Mouse (Mus musculus) stomach, embryonic 14.5 days (tissue): ENCODE measurements around the gene Slc22a4. TPM values are rescaled to one million over a fixed set of nuclear protein-coding genes. Genes with fewer than 3 reads are reported as not detected.

ENCODE experiments used
- ATAC-seq: fragments of 200-750 bp; cut with Nextera tagmentation; 2 replicates; pipeline ENCODE4 v1.8.0; 2017; ENCODE audit warnings: low read depth, moderate TSS enrichment; ENCODE audit not compliant: insufficient number of reproducible peaks, insufficient read depth, low FRiP score
- H3K27ac ChIP-seq: fragments of 300-500 bp; sonication (generic); 2 replicates; pipeline ENCODE4 v1.5.1; 2014; ENCODE audit warnings: mild to moderate bottlenecking, low read length, moderate library complexity, mixed read lengths
- H3K27me3 ChIP-seq: fragments of 300-500 bp; sonication (generic); 2 replicates; pipeline ENCODE4 v1.6.1; 2014; ENCODE audit warnings: low read length, control low read depth, mixed read lengths; ENCODE audit not compliant: control insufficient read depth, insufficient read depth
- H3K36me3 ChIP-seq: fragments of 300-500 bp; sonication (generic); 2 replicates; pipeline ENCODE4 v1.6.1; 2014; ENCODE audit warnings: mild to moderate bottlenecking, control low read depth, low read length, moderate library complexity, mixed read lengths; ENCODE audit not compliant: control insufficient read depth, insufficient read depth
- H3K4me1 ChIP-seq: fragments of 300-500 bp; sonication (generic); 2 replicates; pipeline ENCODE4 v1.6.1; 2014; ENCODE audit warnings: low read length, control low read depth, mixed read lengths; ENCODE audit not compliant: control insufficient read depth, insufficient read depth
- H3K4me2 ChIP-seq: fragments of 300-500 bp; sonication (generic); replicated peaks from 2 replicates; pipeline ENCODE4 v1.6.1; 2014; ENCODE audit warnings: low read depth, low read length, control low read depth
- H3K4me3 ChIP-seq: fragments of 300-500 bp; sonication (generic); 2 replicates; pipeline ENCODE4 v1.5.1; 2014; ENCODE audit warnings: low read depth, low read length, control low read depth
- H3K9ac ChIP-seq: fragments of 300-500 bp; sonication (generic); replicated peaks from 2 replicates; pipeline ENCODE4 v1.6.1; 2014; ENCODE audit warnings: low read depth, mild to moderate bottlenecking, control low read depth, low read length, moderate library complexity, mixed read lengths
- H3K9me3 ChIP-seq: fragments of 300-500 bp; sonication (generic); 2 replicates; pipeline ENCODE4 v1.6.1; 2016; ENCODE audit warnings: low read depth, low read length, control low read depth; ENCODE audit not compliant: control insufficient read depth
- WGBS: fragments of 180-500 bp; shearing (Covaris S2); extraction: QIAGEN DNeasy Blood & Tissue Kit; methylation state at CpG from one replicate; pipeline ENCODE4 v1.1.7; 2014; 5-methylcytosine and 5-hydroxymethylcytosine counted together
- polyA plus RNA-seq: library from polyadenylated mRNA; unstranded; fragments of >200 nt; fragmentation: Nextera tagmentation; extraction: Ambion mirVana; gene quantifications from 2 replicates; pipeline ENCODE4 v1.2.1, GENCODE M21; 2014

The Slc22a4 gene
- 0.80 and 0.97 TPM in 2 replicates for polyA plus RNA-seq

- H3K4me1 ChIP-seq: peaks cover 6% of the 10 kb centered on the region; the same call in 1 of the 2 replicates
- 4% methylated on average over 61 of the region's 61 CpGs for WGBS
- H3K27me3 ChIP-seq: no peaks in the 10 kb centered on the region
- H3K4me3 ChIP-seq: peak within 1 kb of the TSS; percentile 47
- peak within 1 kb of the TSS; percentile 92 for H3K4me2 ChIP-seq
- ATAC-seq: peak; percentile 87; the same call in 1 of the 2 replicates
- H3K9ac ChIP-seq: peak within 1 kb of the TSS; percentile 36; the same call in 1 of the 2 replicates
- no peaks in the 10 kb centered on the region for H3K36me3 ChIP-seq
- H3K27ac ChIP-seq: no peak within 1 kb of the TSS
- no peaks in the 10 kb centered on the region for H3K9me3 ChIP-seq
These were observed at the start of gene Slc22a4 for GRCm38 (mm10) chr11:54028044-54028951. Slc22a4 (minus strand) TSS chr11:54028090.

- Histone ChIP-seq H3K27me3 (no peaks in the 10 kb centered on the region), H3K27ac (no peak overlapping the region), H3K9me3 (no peaks in the 10 kb centered on the region), H3K36me3 (no peaks in the 10 kb centered on the region), H3K4me1 (peaks cover 10% of the 10 kb centered on the region; the same call in 1 of the 2 replicates), H3K9ac (no peak overlapping the region), H3K4me2 (no peak overlapping the region), H3K4me3 (no peak overlapping the region)
- 96% methylated on average over 1 of the region's 1 CpGs for WGBS
- ATAC-seq: no peak
These were observed 48.2 kb upstream of the Slc22a4 start for GRCm38 (mm10) chr11:54076101-54076500.

- Histone ChIP-seq H3K36me3 (no peaks in the 10 kb centered on the region), H3K4me2 (no peak overlapping the region), H3K4me3 (no peak overlapping the region), H3K27ac (no peak overlapping the region), H3K27me3 (no peaks in the 10 kb centered on the region), H3K4me1 (peaks cover 10% of the 10 kb centered on the region; the same call in 1 of the 2 replicates), H3K9me3 (no peaks in the 10 kb centered on the region), H3K9ac (no peak overlapping the region)
- no peak for ATAC-seq
- WGBS: 80% methylated on average over 6 of the region's 6 CpGs
These were observed 47.5 kb upstream of the Slc22a4 start for GRCm38 (mm10) chr11:54075353-54075752.

GRCm38 (mm10) chr11:54073291-54073690, 45.4 kb upstream of the Slc22a4 start:
- Histone ChIP-seq H3K4me2 (no peak overlapping the region), H3K27ac (no peak overlapping the region), H3K4me3 (no peak overlapping the region), H3K36me3 (no peaks in the 10 kb centered on the region), H3K4me1 (peaks cover 7% of the 10 kb centered on the region; the same call in 1 of the 2 replicates), H3K27me3 (no peaks in the 10 kb centered on the region), H3K9ac (no peak overlapping the region), H3K9me3 (no peaks in the 10 kb centered on the region)
- peak; percentile 33; the same call in 1 of the 2 replicates for ATAC-seq
- WGBS: 43% methylated on average over 4 of the region's 4 CpGs

- Histone ChIP-seq H3K27ac (no peak overlapping the region), H3K4me1 (peaks cover 13% of the 10 kb centered on the region; the same call in 1 of the 2 replicates), H3K27me3 (no peaks in the 10 kb centered on the region), H3K4me3 (no peak overlapping the region), H3K4me2 (no peak overlapping the region), H3K9me3 (no peaks in the 10 kb centered on the region), H3K36me3 (no peaks in the 10 kb centered on the region), H3K9ac (no peak overlapping the region)
- WGBS: 89% methylated on average over 5 of the region's 5 CpGs
- ATAC-seq: no peak
These were observed 44.0 kb upstream of the Slc22a4 start for GRCm38 (mm10) chr11:54071726-54072445.

GRCm38 (mm10) chr11:54068520-54069371, 40.9 kb upstream of the Slc22a4 start, which contains the start of gene Pdlim4:
Pdlim4 (minus strand) TSS chr11:54069014.
- 3% methylated on average over 34 of the region's 61 CpGs for WGBS
- Histone ChIP-seq H3K4me2 (peak within 1 kb of the TSS; percentile 84), H3K27me3 (no peaks in the 10 kb centered on the region), H3K36me3 (no peaks in the 10 kb centered on the region), H3K4me1 (peaks cover 21% of the 10 kb centered on the region; the same call in 1 of the 2 replicates), H3K9me3 (no peaks in the 10 kb centered on the region), H3K27ac (peak within 1 kb of the TSS; percentile 66), H3K4me3 (peak within 1 kb of the TSS; percentile 59), H3K9ac (peak within 1 kb of the TSS; percentile 72)
- ATAC-seq: peak; percentile 46; the same call in 1 of the 2 replicates

- peak overlapping the region; percentile 84 for H3K4me2 ChIP-seq
- peak overlapping the region; percentile 66; the same call in 1 of the 2 replicates for H3K27ac ChIP-seq
- H3K4me3 ChIP-seq: peak overlapping the region; percentile 59
- H3K4me1 ChIP-seq: peaks cover 20% of the 10 kb centered on the region; the same call in 1 of the 2 replicates
- 25% methylated on average over 4 of the region's 4 CpGs for WGBS
- no peaks in the 10 kb centered on the region for H3K36me3 ChIP-seq
- peak overlapping the region; percentile 72 for H3K9ac ChIP-seq
- H3K9me3 ChIP-seq: no peaks in the 10 kb centered on the region
- H3K27me3 ChIP-seq: no peaks in the 10 kb centered on the region
- ATAC-seq: no peak
These were observed 40.2 kb upstream of the Slc22a4 start for GRCm38 (mm10) chr11:54067996-54068519.
